Mouse (Mus musculus) forebrain, embryonic 13.5 days (tissue): ENCODE measurements around the gene Prkar1a. TPM values are rescaled to one million over a fixed set of nuclear protein-coding genes. Genes with fewer than 3 reads are reported as not detected.
A peak's percentile ranks its signal among the peaks of the same experiment; 100 is the strongest.
"Not testable (repeated sequence)": the region's sequence is repeated elsewhere in the genome, so short reads cannot be mapped to it uniquely, and the experiment has no call there.

Source experiments
- ATAC-seq: fragments of 200-750 bp; cut with Nextera tagmentation; 2 replicates; pipeline ENCODE4 v1.8.0; 2017
- H3K27ac ChIP-seq: fragments of 300-500 bp; sonication (generic); 2 replicates; pipeline ENCODE4 v1.5.1; 2015; ENCODE audit warnings: inconsistent platforms, mild to moderate bottlenecking, moderate library complexity
- H3K27me3 ChIP-seq: fragments of 300-500 bp; sonication (generic); 2 replicates; pipeline ENCODE4 v1.6.1; 2015; ENCODE audit warnings: mild to moderate bottlenecking, inconsistent platforms
- H3K36me3 ChIP-seq: fragments of 300-500 bp; sonication (generic); 2 replicates; pipeline ENCODE4 v1.6.1; 2015; ENCODE audit warnings: mild to moderate bottlenecking, inconsistent platforms; ENCODE audit not compliant: poor library complexity, severe bottlenecking
- H3K4me1 ChIP-seq: fragments of 300-500 bp; sonication (generic); 2 replicates; pipeline ENCODE4 v1.6.1; 2015; ENCODE audit warnings: inconsistent platforms
- H3K4me2 ChIP-seq: fragments of 300-500 bp; sonication (generic); 2 replicates; pipeline ENCODE4 v1.6.1; 2015; ENCODE audit warnings: inconsistent platforms, mild to moderate bottlenecking, moderate library complexity
- H3K4me3 ChIP-seq: fragments of 300-500 bp; sonication (generic); 2 replicates; pipeline ENCODE4 v1.5.1; 2015; ENCODE audit warnings: mild to moderate bottlenecking, inconsistent platforms
- H3K9ac ChIP-seq: fragments of 300-500 bp; sonication (generic); 2 replicates; pipeline ENCODE4 v1.6.1; 2015; ENCODE audit warnings: mild to moderate bottlenecking, inconsistent platforms
- H3K9me3 ChIP-seq: fragments of 300-500 bp; sonication (generic); replicated peaks from 2 replicates; pipeline ENCODE4 v1.6.1; 2016; ENCODE audit warnings: inconsistent platforms
- whole genome bisulfite sequencing: fragments of 180-500 bp; shearing (Covaris S2); methylation state at CpG from one replicate; pipeline ENCODE4 v1.1.7; 2015; 5-methylcytosine and 5-hydroxymethylcytosine counted together
- polyA plus RNA-seq: library from polyadenylated mRNA; unstranded; fragments of >200 nt; fragmentation: Nextera tagmentation; extraction: Ambion mirVana; gene quantifications from 2 replicates; pipeline ENCODE4 v1.2.1, GENCODE M21; 2015

Prkar1a gene
- polyA plus RNA-seq, 1 experiment from 2014 or later: 403 TPM

GRCm38 (mm10) chr11:109650788-109651565, 1.8 kb downstream of the Prkar1a start:
- Histone ChIP-seq H3K9me3 (no peaks in the 10 kb centered on the region), H3K36me3 (peaks cover 27% of the 10 kb centered on the region), H3K4me1 (peaks cover 48% of the 10 kb centered on the region), H3K27me3 (no peaks in the 10 kb centered on the region), H3K4me2 (peak overlapping the region; percentile 84), H3K9ac (peak overlapping the region; percentile 97), H3K4me3 (peak overlapping the region; percentile 96), H3K27ac (peak overlapping the region; percentile 95)
- ATAC-seq: peak; percentile 96
- 0% methylated on average over 62 of the region's 90 CpGs for WGBS

GRCm38 (mm10) chr11:109651566-109652024, 2.4 kb downstream of the Prkar1a start:
- H3K9ac ChIP-seq: peak overlapping the region; percentile 97
- peak overlapping the region; percentile 84 for H3K4me2 ChIP-seq
- peaks cover 48% of the 10 kb centered on the region for H3K4me1 ChIP-seq
- peak overlapping the region; percentile 96 for H3K4me3 ChIP-seq
- peak overlapping the region; percentile 95 for H3K27ac ChIP-seq
- H3K36me3 ChIP-seq: peaks cover 33% of the 10 kb centered on the region
- no peak; the same call in 1 of the 2 replicates for ATAC-seq
- no peaks in the 10 kb centered on the region for H3K9me3 ChIP-seq
- WGBS: under 1% methylated on average over 21 of the region's 21 CpGs
- H3K27me3 ChIP-seq: no peaks in the 10 kb centered on the region

GRCm38 (mm10) chr11:109652505-109652904, 3.3 kb downstream of the Prkar1a start:
- Histone ChIP-seq H3K4me1 (peaks cover 48% of the 10 kb centered on the region), H3K27me3 (no peaks in the 10 kb centered on the region), H3K9ac (peak overlapping the region; percentile 97), H3K36me3 (peaks cover 42% of the 10 kb centered on the region), H3K4me2 (peak overlapping the region; percentile 84), H3K9me3 (no peaks in the 10 kb centered on the region), H3K27ac (no peak overlapping the region), H3K4me3 (peak overlapping the region; percentile 96)
- ATAC-seq: no peak
- WGBS: 52% methylated on average over 6 of the region's 6 CpGs

- no peaks in the 10 kb centered on the region for H3K9me3 ChIP-seq
- no peak overlapping the region for H3K27ac ChIP-seq
- 78% methylated on average over 8 of the region's 8 CpGs for WGBS
- peak overlapping the region; percentile 84 for H3K4me2 ChIP-seq
- no peaks in the 10 kb centered on the region for H3K27me3 ChIP-seq
- peaks cover 48% of the 10 kb centered on the region for H3K4me1 ChIP-seq
- H3K9ac ChIP-seq: peak overlapping the region; percentile 1; the same call in 1 of the 2 replicates
- peak overlapping the region; percentile 96 for H3K4me3 ChIP-seq
- H3K36me3 ChIP-seq: peaks cover 42% of the 10 kb centered on the region
- ATAC-seq: no peak
These were observed 4.0 kb downstream of the Prkar1a start for GRCm38 (mm10) chr11:109653201-109653600.

- 89% methylated on average over 6 of the region's 6 CpGs for WGBS
These were observed 5.4 kb downstream of the Prkar1a start for GRCm38 (mm10) chr11:109654581-109654980.

GRCm38 (mm10) chr11:109656232-109656631, 7.0 kb downstream of the Prkar1a start:
- no peaks in the 10 kb centered on the region for H3K27me3 ChIP-seq
- H3K27ac ChIP-seq: no peak overlapping the region
- H3K9ac ChIP-seq: no peak overlapping the region
- H3K4me1 ChIP-seq: peaks cover 29% of the 10 kb centered on the region
- H3K9me3 ChIP-seq: no peaks in the 10 kb centered on the region
- WGBS: 94% methylated on average over 7 of the region's 7 CpGs
- ATAC-seq: no peak
- H3K4me2 ChIP-seq: no peak overlapping the region
- peaks cover 63% of the 10 kb centered on the region for H3K36me3 ChIP-seq
- H3K4me3 ChIP-seq: no peak overlapping the region

More at GRCm38 (mm10) chr11:109654581-109654980, 5.4 kb downstream of the Prkar1a start:
- H3K9me3 ChIP-seq: no peaks in the 10 kb centered on the region
- H3K27me3 ChIP-seq: no peaks in the 10 kb centered on the region
- H3K9ac ChIP-seq: no peak overlapping the region
- H3K4me1 ChIP-seq: peaks cover 35% of the 10 kb centered on the region
- no peak overlapping the region for H3K27ac ChIP-seq
- peaks cover 47% of the 10 kb centered on the region for H3K36me3 ChIP-seq
- no peak overlapping the region for H3K4me3 ChIP-seq
- H3K4me2 ChIP-seq: no peak overlapping the region
- ATAC-seq: no peak

GRCm38 (mm10) chr11:109660526-109660925, 11.3 kb downstream of the Prkar1a start:
- H3K36me3 ChIP-seq: peaks cover 82% of the 10 kb centered on the region
- not testable (repeated sequence) for H3K27ac ChIP-seq, ATAC-seq, H3K9me3 ChIP-seq, H3K4me1 ChIP-seq, H3K4me3 ChIP-seq, H3K9ac ChIP-seq, H3K4me2 ChIP-seq, H3K27me3 ChIP-seq
- 94% methylated on average over 8 of the region's 8 CpGs for WGBS

GRCm38 (mm10) chr11:109664293-109664692, 15.1 kb downstream of the Prkar1a start:
- Histone ChIP-seq H3K27ac (no peak overlapping the region), H3K27me3 (no peaks in the 10 kb centered on the region), H3K9me3 (no peaks in the 10 kb centered on the region), H3K36me3 (peaks cover 91% of the 10 kb centered on the region), H3K4me2 (no peak overlapping the region), H3K4me3 (no peak overlapping the region), H3K4me1 (no peaks in the 10 kb centered on the region), H3K9ac (no peak overlapping the region)
- no peak for ATAC-seq
- 91% methylated on average over 13 of the region's 13 CpGs for WGBS

- no peak for ATAC-seq
- Histone ChIP-seq H3K4me2 (no peak overlapping the region), H3K4me1 (no peaks in the 10 kb centered on the region), H3K9ac (no peak overlapping the region), H3K36me3 (peaks cover 90% of the 10 kb centered on the region), H3K27me3 (no peaks in the 10 kb centered on the region), H3K9me3 (no peaks in the 10 kb centered on the region), H3K4me3 (no peak overlapping the region), H3K27ac (no peak overlapping the region)
- 86% methylated on average over 6 of the region's 6 CpGs for WGBS
These were observed 16.2 kb downstream of the Prkar1a start for GRCm38 (mm10) chr11:109665424-109665823.

GRCm38 (mm10) chr11:109666411-109666810, 17.2 kb downstream of the Prkar1a start:
- H3K4me2 ChIP-seq: no peak overlapping the region
- ATAC-seq: no peak
- H3K36me3 ChIP-seq: peaks cover 88% of the 10 kb centered on the region

GRCm38 (mm10) chr11:109667371-109667770, 18.2 kb downstream of the Prkar1a start:
- no peak overlapping the region for H3K4me2 ChIP-seq
- peaks cover 84% of the 10 kb centered on the region for H3K36me3 ChIP-seq
- H3K9ac ChIP-seq: no peak overlapping the region

More at GRCm38 (mm10) chr11:109666411-109666810, 17.2 kb downstream of the Prkar1a start:
- 90% methylated on average over 13 of the region's 13 CpGs for WGBS
- Histone ChIP-seq H3K9ac (no peak overlapping the region), H3K4me1 (no peaks in the 10 kb centered on the region), H3K27ac (no peak overlapping the region), H3K9me3 (no peaks in the 10 kb centered on the region), H3K27me3 (no peaks in the 10 kb centered on the region), H3K4me3 (no peak overlapping the region)

GRCm38 (mm10) chr11:109668115-109668725, 19.0 kb downstream of the Prkar1a start:
- H3K4me1 ChIP-seq: no peaks in the 10 kb centered on the region
- WGBS: 90% methylated on average over 8 of the region's 8 CpGs
- no peaks in the 10 kb centered on the region for H3K27me3 ChIP-seq
- H3K27ac ChIP-seq: no peak overlapping the region
- no peak overlapping the region for H3K4me2 ChIP-seq
- H3K9me3 ChIP-seq: no peaks in the 10 kb centered on the region
- no peak overlapping the region for H3K9ac ChIP-seq
- no peak overlapping the region for H3K4me3 ChIP-seq
- no peak for ATAC-seq
- peaks cover 77% of the 10 kb centered on the region for H3K36me3 ChIP-seq

More at GRCm38 (mm10) chr11:109667371-109667770, 18.2 kb downstream of the Prkar1a start:
- no peaks in the 10 kb centered on the region for H3K27me3 ChIP-seq
- WGBS: 92% methylated on average over 19 of the region's 19 CpGs
- no peak overlapping the region for H3K27ac ChIP-seq
- no peak overlapping the region for H3K4me3 ChIP-seq
- ATAC-seq: no peak
- H3K9me3 ChIP-seq: no peaks in the 10 kb centered on the region
- no peaks in the 10 kb centered on the region for H3K4me1 ChIP-seq
